Mouse (Mus musculus) thymus, adult 2 months (tissue): ENCODE measurements around the gene Atp6v0d1.

ENCODE experiments used
- CTCF ChIP-seq: fragments of 200-500 bp; IDR thresholded peaks from 2 replicates; pipeline ENCODE4 v1.5.1; 2012; ENCODE audit warnings: mild to moderate bottlenecking, control low read depth, low read length, moderate library complexity, borderline replicate concordance; ENCODE audit not compliant: control insufficient read depth, poor library complexity, insufficient read depth; ENCODE audit errors: extremely low read depth
- POLR2A ChIP-seq: fragments of 200-500 bp; IDR thresholded peaks from 2 replicates; pipeline ENCODE4 v1.6.1; 2012; ENCODE audit warnings: mild to moderate bottlenecking, low read length, control low read depth, moderate library complexity; ENCODE audit not compliant: control insufficient read depth, poor library complexity, insufficient read depth; ENCODE audit errors: extremely low read depth

- TF ChIP-seq POLR2A (no peak), CTCF (no peak)
Measured at GRCm38 (mm10) chr8:105506977-105507376, 58.9 kb downstream of the Atp6v0d1 start.
